Mouse (Mus musculus) liver, embryonic 11.5 days (tissue): ENCODE data around the gene Pcnx. TPM values are rescaled to one million over a fixed set of nuclear protein-coding genes. Genes with fewer than 3 reads are reported as not detected.

Source experiments
- ATAC-seq: fragments of 200-750 bp; cut with Nextera tagmentation; replicated peaks from 2 replicates; pipeline ENCODE4 v1.8.0; 2017; ENCODE audit warnings: moderate number of reproducible peaks, mild to moderate bottlenecking, moderate TSS enrichment, moderate library complexity; ENCODE audit not compliant: low FRiP score
- DNase-seq: peaks from one replicate; pipeline ENCODE4 v3.0.0-alpha.2; 2017; ENCODE audit warnings: low spot score
- H3K27ac ChIP-seq: fragments of 300-500 bp; sonication (generic); 2 replicates; pipeline ENCODE4 v1.5.1; 2014; ENCODE audit warnings: mild to moderate bottlenecking, low read depth, low read length, control low read depth
- H3K27me3 ChIP-seq: fragments of 300-500 bp; sonication (generic); replicated peaks from 2 replicates; pipeline ENCODE4 v1.6.1; 2014; ENCODE audit warnings: low read length, mixed read lengths; ENCODE audit not compliant: control insufficient read depth, insufficient read depth
- H3K36me3 ChIP-seq: fragments of 300-500 bp; sonication (generic); 2 replicates; pipeline ENCODE4 v1.6.1; 2014; ENCODE audit warnings: mild to moderate bottlenecking, low read length, moderate library complexity, mixed read lengths; ENCODE audit not compliant: control insufficient read depth, insufficient read depth
- H3K4me1 ChIP-seq: fragments of 300-500 bp; sonication (generic); replicated peaks from 2 replicates; pipeline ENCODE4 v1.6.1; 2014; ENCODE audit warnings: low read length, mixed read lengths; ENCODE audit not compliant: control insufficient read depth, insufficient read depth
- H3K4me2 ChIP-seq: fragments of 300-500 bp; sonication (generic); 2 replicates; pipeline ENCODE4 v1.6.1; 2014; ENCODE audit warnings: mild to moderate bottlenecking, control low read depth, moderate library complexity
- H3K4me3 ChIP-seq: fragments of 300-500 bp; sonication (generic); 2 replicates; pipeline ENCODE4 v1.5.1; 2014; ENCODE audit warnings: low read depth, low read length, control low read depth
- H3K9ac ChIP-seq: fragments of 300-500 bp; sonication (generic); 2 replicates; pipeline ENCODE4 v1.6.1; 2014; ENCODE audit warnings: low read depth, low read length, control low read depth
- H3K9me3 ChIP-seq: fragments of 300-500 bp; sonication (generic); 2 replicates; pipeline ENCODE4 v1.6.1; 2016; ENCODE audit warnings: low read length, inconsistent platforms, mixed read lengths; ENCODE audit not compliant: control insufficient read depth
- WGBS: fragments of 180-500 bp; shearing (Covaris S2); extraction: QIAGEN DNeasy Blood & Tissue Kit; methylation state at CpG from one replicate; pipeline ENCODE4 v1.1.7; 2014; 5-methylcytosine and 5-hydroxymethylcytosine counted together
- polyA plus RNA-seq: library from polyadenylated mRNA; unstranded; fragments of >200 nt; fragmentation: Nextera tagmentation; extraction: Ambion mirVana; gene quantifications from 2 replicates; pipeline ENCODE4 v1.2.1, GENCODE M21; 2014

Gene Pcnx
- polyA plus RNA-seq, 1 experiment from 2014 or later, result 9.4 TPM

- no peak overlapping the region for H3K4me3 ChIP-seq
- WGBS, result 79% methylated on average over 9 of the region's 9 CpGs
- ATAC-seq (no peak), DNase-seq (no peak)
- no peaks in the 10 kb centered on the region for H3K36me3 ChIP-seq
- H3K27me3 ChIP-seq, result no peaks in the 10 kb centered on the region
- H3K9me3 ChIP-seq, result no peaks in the 10 kb centered on the region
- H3K9ac ChIP-seq, result no peak overlapping the region
- H3K4me1 ChIP-seq, result peaks cover 3% of the 10 kb centered on the region; the same call in 1 of the 2 replicates
- H3K27ac ChIP-seq, result no peak overlapping the region
- H3K4me2 ChIP-seq, result no peak overlapping the region
These were observed 81.4 kb downstream of the Pcnx start for GRCm38 (mm10) chr12:81941191-81941590.

- no peaks in the 10 kb centered on the region for H3K9me3 ChIP-seq
- no peak overlapping the region for H3K27ac ChIP-seq
- peaks cover 3% of the 10 kb centered on the region; the same call in 1 of the 2 replicates for H3K4me1 ChIP-seq
- H3K4me2 ChIP-seq, result no peak overlapping the region
- no peak for ATAC-seq
- WGBS, result 80% methylated on average over 12 of the region's 12 CpGs
- H3K27me3 ChIP-seq, result no peaks in the 10 kb centered on the region
- H3K36me3 ChIP-seq, result no peaks in the 10 kb centered on the region; the same call in 1 of the 2 replicates
- DNase-seq, result no peak
- H3K9ac ChIP-seq, result no peak overlapping the region
- H3K4me3 ChIP-seq, result no peak overlapping the region
These were observed 83.7 kb downstream of the Pcnx start for GRCm38 (mm10) chr12:81943331-81944062.

DNA sequence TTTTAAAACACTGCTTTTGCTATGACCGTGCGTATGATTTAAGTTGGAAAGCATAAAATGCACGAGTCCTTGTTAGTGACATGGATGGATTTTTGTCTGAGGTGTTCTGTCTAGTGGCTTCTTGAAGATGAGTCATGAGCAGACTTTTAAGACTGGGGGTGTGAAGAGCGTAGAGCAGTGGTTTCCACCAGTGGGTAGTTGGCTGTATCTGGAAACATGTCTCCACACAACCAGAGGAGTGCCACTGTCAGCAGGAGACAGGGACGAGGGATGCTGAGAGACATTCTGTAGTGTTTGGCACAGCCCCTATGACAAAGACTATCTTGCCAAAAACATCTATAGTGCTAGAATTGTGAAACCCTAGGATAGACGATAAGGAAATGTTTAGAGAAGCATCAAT is 89.2 kb downstream of the Pcnx start:
- Histone ChIP-seq H3K4me1 (no peaks in the 10 kb centered on the region), H3K9ac (no peak overlapping the region), H3K27ac (no peak overlapping the region), H3K4me2 (no peak overlapping the region), H3K36me3 (peaks cover 2% of the 10 kb centered on the region), H3K4me3 (no peak overlapping the region), H3K27me3 (no peaks in the 10 kb centered on the region), H3K9me3 (no peaks in the 10 kb centered on the region)
- 88% methylated on average over 6 of the region's 6 CpGs for WGBS
- DNase-seq, result no peak
- ATAC-seq, result no peak

DNA sequence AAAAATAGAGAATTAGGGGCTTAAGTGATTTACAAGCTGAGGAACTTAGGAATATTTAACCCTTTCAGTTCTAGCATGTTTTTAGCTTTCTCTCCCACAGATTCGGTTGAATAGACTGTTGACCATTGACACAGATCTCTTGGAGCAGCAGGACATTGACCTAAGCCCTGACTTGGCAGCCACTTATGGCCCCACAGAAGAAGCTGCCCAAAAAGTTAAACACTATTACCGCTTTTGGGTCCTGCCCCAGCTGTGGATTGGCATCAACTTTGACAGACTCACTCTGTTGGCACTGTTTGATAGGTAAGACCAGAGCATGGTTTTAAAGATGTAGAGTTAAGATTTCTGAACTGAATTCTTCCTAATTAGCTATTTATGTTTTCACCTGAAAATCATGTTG is 90.2 kb downstream of the Pcnx start:
- no peak overlapping the region for H3K9ac ChIP-seq
- DNase-seq (no peak), ATAC-seq (no peak)
- H3K4me3 ChIP-seq, result no peak overlapping the region
- H3K4me1 ChIP-seq, result no peaks in the 10 kb centered on the region
- no peaks in the 10 kb centered on the region for H3K27me3 ChIP-seq
- peaks cover 2% of the 10 kb centered on the region for H3K36me3 ChIP-seq
- 85% methylated on average over 2 of the region's 2 CpGs for WGBS
- no peak overlapping the region for H3K27ac ChIP-seq
- H3K4me2 ChIP-seq, result no peak overlapping the region
- H3K9me3 ChIP-seq, result no peaks in the 10 kb centered on the region

GRCm38 (mm10) chr12:81958351-81958750 is 98.5 kb downstream of the Pcnx start:
- H3K4me2 ChIP-seq, result no peak overlapping the region
- no peak overlapping the region for H3K4me3 ChIP-seq
- H3K27me3 ChIP-seq, result no peaks in the 10 kb centered on the region
- DNase-seq, result no peak
- H3K9me3 ChIP-seq, result no peaks in the 10 kb centered on the region
- 85% methylated on average over 4 of the region's 4 CpGs for WGBS
- no peaks in the 10 kb centered on the region for H3K36me3 ChIP-seq
- ATAC-seq, result no peak
- H3K9ac ChIP-seq, result no peak overlapping the region
- no peak overlapping the region for H3K27ac ChIP-seq
- H3K4me1 ChIP-seq, result no peaks in the 10 kb centered on the region

- DNase-seq (no peak), ATAC-seq (no peak)
- 87% methylated on average over 2 of the region's 2 CpGs for WGBS
- Histone ChIP-seq H3K36me3 (peaks cover 6% of the 10 kb centered on the region; the same call in 1 of the 2 replicates), H3K27ac (no peak overlapping the region), H3K4me2 (no peak overlapping the region), H3K4me1 (no peaks in the 10 kb centered on the region), H3K4me3 (no peak overlapping the region), H3K9ac (no peak overlapping the region), H3K27me3 (no peaks in the 10 kb centered on the region), H3K9me3 (no peaks in the 10 kb centered on the region)
These were observed 105.6 kb downstream of the Pcnx start for GRCm38 (mm10) chr12:81965416-81965815.

- Histone ChIP-seq H3K9ac (no peak overlapping the region), H3K9me3 (no peaks in the 10 kb centered on the region), H3K4me3 (no peak overlapping the region), H3K4me2 (no peak overlapping the region), H3K4me1 (no peaks in the 10 kb centered on the region), H3K27me3 (no peaks in the 10 kb centered on the region), H3K27ac (no peak overlapping the region), H3K36me3 (peaks cover 7% of the 10 kb centered on the region; the same call in 1 of the 2 replicates)
- DNase-seq, result no peak
- ATAC-seq, result no peak
- 89% methylated on average over 19 of the region's 19 CpGs for WGBS
These were observed 111.4 kb downstream of the Pcnx start for GRCm38 (mm10) chr12:81971042-81971883.

DNA sequence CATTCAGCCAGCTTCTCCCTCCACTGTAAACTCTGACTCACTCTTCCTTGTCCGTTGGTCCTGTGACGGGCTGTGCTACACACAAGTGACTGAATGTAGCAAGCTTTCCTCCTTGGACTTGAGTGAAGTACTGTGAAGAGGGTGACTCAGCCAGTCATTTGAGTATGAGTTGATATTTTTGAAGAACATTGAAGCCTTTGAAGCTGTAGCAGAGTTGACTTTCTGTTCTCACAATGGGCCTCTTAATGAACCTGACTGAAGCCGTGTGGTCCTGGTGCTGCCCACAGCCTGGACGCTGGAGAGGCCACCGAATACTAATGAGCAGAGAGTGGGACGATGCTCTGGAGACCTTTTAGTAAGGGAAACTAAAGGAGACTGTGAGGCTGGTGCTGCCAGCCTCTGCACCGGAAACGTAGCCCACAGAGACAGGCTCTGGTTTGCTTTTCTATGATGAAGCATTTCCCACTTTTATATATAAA is 112.1 kb downstream of the Pcnx start:
- H3K4me2 ChIP-seq, result no peak overlapping the region
- peaks cover 7% of the 10 kb centered on the region; the same call in 1 of the 2 replicates for H3K36me3 ChIP-seq
- H3K27ac ChIP-seq, result no peak overlapping the region
- no peaks in the 10 kb centered on the region for H3K9me3 ChIP-seq
- H3K27me3 ChIP-seq, result no peaks in the 10 kb centered on the region
- DNase-seq, result no peak
- ATAC-seq, result no peak
- H3K9ac ChIP-seq, result no peak overlapping the region
- no peaks in the 10 kb centered on the region for H3K4me1 ChIP-seq
- no peak overlapping the region for H3K4me3 ChIP-seq
- WGBS, result 87% methylated on average over 8 of the region's 8 CpGs
